Mouse (Mus musculus) liver, postnatal 0 days (tissue): ENCODE data around the gene Gstm1. TPM values are rescaled to one million over a fixed set of nuclear protein-coding genes. Genes with fewer than 3 reads are reported as not detected.
"Not testable (repeated sequence)": the region's sequence is repeated elsewhere in the genome, so short reads cannot be mapped to it uniquely, and the experiment has no call there.

Experiments used
- ATAC-seq: fragments of 200-750 bp; cut with Nextera tagmentation; 2 replicates; pipeline ENCODE4 v1.8.0; 2017; ENCODE audit warnings: mild to moderate bottlenecking, moderate library complexity
- DNase-seq: peaks from one replicate; pipeline ENCODE4 v3.0.0-alpha.2; 2016
- H3K27ac ChIP-seq: fragments of 300-500 bp; sonication (generic); 2 replicates; pipeline ENCODE4 v1.5.1; 2014; ENCODE audit warnings: antibody characterized with exemption, moderate library complexity, mild to moderate bottlenecking, low read depth
- H3K27me3 ChIP-seq: fragments of 300-500 bp; sonication (generic); 2 replicates; pipeline ENCODE4 v1.6.1; 2014; ENCODE audit warnings: low read length, control low read depth, mixed read lengths; ENCODE audit not compliant: insufficient read depth
- H3K36me3 ChIP-seq: fragments of 300-500 bp; sonication (generic); replicated peaks from 2 replicates; pipeline ENCODE4 v1.6.1; 2014; ENCODE audit warnings: mild to moderate bottlenecking, control low read depth, low read length, moderate library complexity, mixed read lengths; ENCODE audit not compliant: insufficient read depth
- H3K4me1 ChIP-seq: fragments of 300-500 bp; sonication (generic); 2 replicates; pipeline ENCODE4 v1.6.1; 2014; ENCODE audit warnings: antibody characterized with exemption, mild to moderate bottlenecking, control low read depth; ENCODE audit not compliant: insufficient read depth
- H3K4me2 ChIP-seq: fragments of 300-500 bp; sonication (generic); 2 replicates; pipeline ENCODE4 v1.6.1; 2014; ENCODE audit warnings: low read depth, mild to moderate bottlenecking, low read length, moderate library complexity, mixed read lengths
- H3K4me3 ChIP-seq: fragments of 300-500 bp; sonication (generic); 2 replicates; pipeline ENCODE4 v1.5.1; 2014; ENCODE audit warnings: low read depth, low read length
- H3K9ac ChIP-seq: fragments of 300-500 bp; sonication (generic); replicated peaks from 2 replicates; pipeline ENCODE4 v1.6.1; 2014; ENCODE audit warnings: mild to moderate bottlenecking, moderate library complexity
- H3K9me3 ChIP-seq: fragments of 300-500 bp; sonication (generic); 2 replicates; pipeline ENCODE4 v1.6.1; 2016; ENCODE audit warnings: mild to moderate bottlenecking, control low read depth, low read length, mixed read lengths
- CTCF ChIP-seq: sonication (generic); IDR thresholded peaks from 2 replicates; pipeline ENCODE4 v1.5.1; 2016; ENCODE audit warnings: antibody characterized with exemption, low read depth
- EP300 ChIP-seq: IDR thresholded peaks from 2 replicates; pipeline ENCODE4 v1.6.1; 2016; ENCODE audit warnings: antibody characterized with exemption, low read depth, mild to moderate bottlenecking
- WGBS: fragments of 180-500 bp; shearing (Covaris S2); extraction: QIAGEN DNeasy Blood & Tissue Kit; methylation state at CpG from one replicate; pipeline ENCODE4 v1.1.7; 2014; ENCODE audit not compliant: insufficient replicate concordance; 5-methylcytosine and 5-hydroxymethylcytosine counted together
- polyA plus RNA-seq: library from polyadenylated mRNA; unstranded; fragments of >200 nt; fragmentation: Nextera tagmentation; extraction: Ambion mirVana; gene quantifications from 2 replicates; pipeline ENCODE4 v1.2.1, GENCODE M21; 2015

Gene Gstm1
- polyA plus RNA-seq, 1 experiment from 2014 or later: 188 TPM

DNA sequence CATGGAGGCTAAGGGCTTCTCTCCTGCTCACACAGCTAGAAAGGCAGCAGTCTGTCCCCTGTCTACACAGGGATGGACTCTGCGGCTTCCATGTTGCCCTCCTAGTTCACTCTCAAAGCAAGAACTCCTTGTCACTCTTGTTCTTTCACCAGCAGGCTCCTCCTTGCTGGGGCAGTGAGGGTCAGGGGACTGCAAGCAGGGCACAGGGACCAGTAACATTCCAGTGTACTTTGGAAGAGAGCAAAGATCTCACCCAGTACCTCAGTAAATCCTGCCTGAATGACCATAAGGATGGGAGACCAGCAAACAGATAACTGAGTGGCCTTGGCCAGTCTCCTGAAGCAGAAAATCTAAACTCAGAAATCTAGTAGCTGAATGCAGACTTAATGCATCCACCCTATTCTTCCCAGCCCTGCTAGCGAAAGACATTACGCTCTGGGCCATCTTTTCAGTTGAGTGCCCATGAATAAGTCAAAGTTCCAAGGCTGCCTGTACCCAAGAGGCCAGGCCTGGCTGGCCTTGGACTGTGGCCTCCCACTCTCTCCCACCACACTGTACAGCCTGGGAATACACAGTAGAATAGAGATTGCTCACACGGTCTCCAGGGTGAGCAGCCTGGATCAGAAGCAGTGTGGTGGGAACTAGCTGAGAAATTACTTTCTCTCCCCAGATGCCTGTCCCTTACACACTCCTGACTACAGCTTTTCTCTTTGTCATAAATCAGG is 11.0 kb upstream of the Gstm1 start:
- no peak overlapping the region for H3K27ac ChIP-seq
- no peaks in the 10 kb centered on the region for H3K9me3 ChIP-seq
- DNase-seq (no peak), ATAC-seq (no peak)
- H3K4me1 ChIP-seq: peaks cover 32% of the 10 kb centered on the region
- H3K27me3 ChIP-seq: no peaks in the 10 kb centered on the region
- TF ChIP-seq CTCF (no peak), EP300 (no peak)
- WGBS: 79% methylated on average over 4 of the region's 4 CpGs
- H3K9ac ChIP-seq: no peak overlapping the region
- H3K4me2 ChIP-seq: no peak overlapping the region
- no peak overlapping the region for H3K4me3 ChIP-seq
- H3K36me3 ChIP-seq: no peaks in the 10 kb centered on the region

- ATAC-seq (peak; percentile 25; the same call in 1 of the 2 replicates), DNase-seq (no peak)
- no peaks in the 10 kb centered on the region for H3K9me3 ChIP-seq
- no peak overlapping the region; the same call in 1 of the 2 replicates for H3K27ac ChIP-seq
- no peaks in the 10 kb centered on the region for H3K36me3 ChIP-seq
- H3K9ac ChIP-seq: no peak overlapping the region
- peaks cover 43% of the 10 kb centered on the region for H3K4me1 ChIP-seq
- no peak overlapping the region for H3K4me3 ChIP-seq
- H3K4me2 ChIP-seq: no peak overlapping the region
- no peaks in the 10 kb centered on the region for H3K27me3 ChIP-seq
- TF ChIP-seq EP300: no peak
- 61% methylated on average over 1 of the region's 1 CpGs for WGBS
These were observed 8.8 kb upstream of the Gstm1 start for GRCm38 (mm10) chr3:108026597-108026996.

GRCm38 (mm10) chr3:108026049-108026448 is 8.3 kb upstream of the Gstm1 start:
- no peak overlapping the region for H3K4me3 ChIP-seq
- DNase-seq (no peak), ATAC-seq (no peak)
- TF ChIP-seq EP300: no peak
- TF ChIP-seq CTCF: no peak
- H3K36me3 ChIP-seq: no peaks in the 10 kb centered on the region
- no peaks in the 10 kb centered on the region for H3K9me3 ChIP-seq
- peaks cover 43% of the 10 kb centered on the region for H3K4me1 ChIP-seq
- H3K4me2 ChIP-seq: no peak overlapping the region
- no peak overlapping the region; the same call in 1 of the 2 replicates for H3K27ac ChIP-seq
- H3K9ac ChIP-seq: no peak overlapping the region
- WGBS: 41% methylated on average over 5 of the region's 5 CpGs
- H3K27me3 ChIP-seq: no peaks in the 10 kb centered on the region

DNA sequence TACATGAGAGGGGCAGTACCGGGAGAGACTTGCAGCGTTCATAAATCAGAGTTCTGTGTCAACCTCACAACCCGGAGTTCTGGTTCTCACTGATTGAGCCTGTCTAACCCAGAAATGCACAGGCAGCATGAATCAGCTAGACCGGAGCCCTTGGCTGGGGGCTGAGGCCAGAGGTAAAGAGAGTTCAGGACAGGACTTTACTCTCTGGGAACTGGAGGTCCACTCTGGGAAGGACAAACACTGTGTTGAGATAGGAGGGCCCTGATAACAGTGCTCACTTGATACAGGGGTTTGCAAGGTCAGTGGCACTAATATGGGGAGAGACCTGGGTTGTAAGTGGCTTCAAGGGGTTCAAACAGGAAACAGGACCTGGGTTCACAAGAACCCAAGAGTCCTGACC is 7.5 kb upstream of the Gstm1 start:
- Histone ChIP-seq H3K9ac (no peak overlapping the region), H3K36me3 (no peaks in the 10 kb centered on the region), H3K4me1 (peaks cover 43% of the 10 kb centered on the region), H3K9me3 (no peaks in the 10 kb centered on the region), H3K27me3 (no peaks in the 10 kb centered on the region), H3K27ac (peak overlapping the region; percentile 51), H3K4me2 (no peak overlapping the region), H3K4me3 (no peak overlapping the region)
- TF ChIP-seq EP300: no peak
- no peak for TF ChIP-seq CTCF
- 44% methylated on average over 4 of the region's 4 CpGs for WGBS
- no peak for DNase-seq
- peak; percentile 56 for ATAC-seq

GRCm38 (mm10) chr3:108022650-108023049 is 4.9 kb upstream of the Gstm1 start:
- H3K27ac ChIP-seq: 0 out of 2 replicates have a peak overlapping the region, but pooled peaks have one; percentile 16
- H3K9me3 ChIP-seq: no peaks in the 10 kb centered on the region
- TF ChIP-seq CTCF (no peak), EP300 (no peak)
- H3K4me2 ChIP-seq: peak overlapping the region; percentile 15; the same call in 1 of the 2 replicates
- H3K9ac ChIP-seq: no peak overlapping the region
- peak; percentile 55 for DNase-seq
- no peaks in the 10 kb centered on the region for H3K27me3 ChIP-seq
- peaks cover 39% of the 10 kb centered on the region for H3K4me1 ChIP-seq
- no peaks in the 10 kb centered on the region for H3K36me3 ChIP-seq
- ATAC-seq: no peak
- no peak overlapping the region for H3K4me3 ChIP-seq
- WGBS: 49% methylated on average over 6 of the region's 6 CpGs

GRCm38 (mm10) chr3:108020351-108021022 is 2.7 kb upstream of the Gstm1 start:
- not testable (repeated sequence) for H3K4me2 ChIP-seq, DNase-seq, H3K4me3 ChIP-seq, ATAC-seq, H3K9ac ChIP-seq, H3K27me3 ChIP-seq, H3K36me3 ChIP-seq, H3K9me3 ChIP-seq, H3K27ac ChIP-seq
- WGBS: 54% methylated on average over 11 of the region's 11 CpGs
- peaks cover 30% of the 10 kb centered on the region for H3K4me1 ChIP-seq

- H3K27ac ChIP-seq: 0 out of 2 replicates have a peak overlapping the region, but pooled peaks have one; percentile 97
- ATAC-seq, DNase-seq, H3K36me3 ChIP-seq, H3K27me3 ChIP-seq, H3K9me3 ChIP-seq, H3K9ac ChIP-seq, H3K4me2 ChIP-seq, H3K4me3 ChIP-seq: not testable (repeated sequence)
- H3K4me1 ChIP-seq: peaks cover 26% of the 10 kb centered on the region
- 66% methylated on average over 3 of the region's 3 CpGs for WGBS
These were observed 1.5 kb upstream of the Gstm1 start for GRCm38 (mm10) chr3:108019226-108019625.
